Mouse (Mus musculus): ENCODE results near the gene Hist1h2bf.
"Not testable (repeated sequence)": the region's sequence is repeated elsewhere in the genome, so short reads cannot be mapped to it uniquely, and the experiment has no call there.

Hist1h2bf gene

DNA sequence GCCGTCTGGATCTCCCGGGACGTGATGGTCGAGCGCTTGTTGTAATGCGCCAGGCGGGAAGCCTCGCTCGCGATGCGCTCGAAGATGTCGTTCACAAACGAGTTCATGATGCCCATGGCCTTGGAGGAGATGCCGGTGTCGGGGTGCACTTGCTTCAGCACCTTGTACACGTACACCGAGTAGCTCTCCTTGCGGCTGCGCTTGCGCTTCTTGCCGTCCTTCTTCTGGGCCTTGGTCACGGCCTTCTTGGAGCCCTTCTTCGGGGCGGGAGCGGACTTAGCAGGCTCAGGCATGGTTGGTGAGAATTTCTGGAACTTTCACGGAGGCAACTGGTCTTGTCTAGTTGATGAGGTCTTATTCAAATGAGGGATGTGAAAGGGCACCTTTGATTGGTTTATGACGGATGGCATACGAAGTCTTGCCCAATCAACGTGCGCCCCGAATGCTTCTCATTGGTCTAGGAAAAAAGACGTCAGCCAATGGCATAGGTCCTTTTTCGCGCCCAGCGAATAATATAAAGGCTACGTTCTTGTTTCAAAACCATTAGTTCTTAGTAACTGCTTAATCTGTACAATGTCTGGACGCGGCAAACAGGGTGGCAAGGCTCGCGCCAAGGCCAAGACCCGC lies at the start of gene Hist1h2bf, which contains the start of gene Hist1h2ad:
Gene Hist1h2bf (minus strand): TSS at position 299 of the 627 bp plus-strand sequence.
Gene Hist1h2ad (plus strand): TSS at position 484 of the 627 bp plus-strand sequence.
- DNase-seq, result peak; percentile 68

DNA sequence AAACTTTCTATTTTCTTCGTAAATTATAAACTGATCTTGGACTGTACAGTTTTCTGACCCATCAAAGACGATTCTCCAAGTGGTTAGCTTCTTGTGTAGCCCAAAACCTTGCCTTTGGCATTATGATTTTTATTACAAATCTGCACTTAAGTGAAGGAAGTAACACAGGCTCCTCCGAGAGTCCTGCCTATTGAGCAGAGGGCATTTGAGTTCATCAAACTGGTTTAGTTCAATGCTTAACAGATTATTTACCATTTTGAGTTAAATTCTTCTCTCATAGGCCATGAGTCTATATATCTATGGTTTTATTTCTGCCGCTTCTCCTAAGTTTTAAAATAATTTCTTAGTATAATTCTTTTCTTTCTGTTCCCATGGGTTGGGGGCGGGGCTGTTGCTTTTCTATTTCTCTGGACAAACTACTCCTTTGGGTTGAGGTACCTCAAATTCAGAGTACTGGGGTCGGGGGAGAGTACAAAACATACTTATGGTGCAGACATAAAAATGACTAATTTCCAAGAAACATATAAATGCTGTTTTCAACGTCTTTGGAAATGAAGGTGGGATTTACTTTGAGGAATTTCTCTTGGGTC lies 49.0 kb upstream of the Hist1h2bf start:
- no peak for DNase-seq

DNA sequence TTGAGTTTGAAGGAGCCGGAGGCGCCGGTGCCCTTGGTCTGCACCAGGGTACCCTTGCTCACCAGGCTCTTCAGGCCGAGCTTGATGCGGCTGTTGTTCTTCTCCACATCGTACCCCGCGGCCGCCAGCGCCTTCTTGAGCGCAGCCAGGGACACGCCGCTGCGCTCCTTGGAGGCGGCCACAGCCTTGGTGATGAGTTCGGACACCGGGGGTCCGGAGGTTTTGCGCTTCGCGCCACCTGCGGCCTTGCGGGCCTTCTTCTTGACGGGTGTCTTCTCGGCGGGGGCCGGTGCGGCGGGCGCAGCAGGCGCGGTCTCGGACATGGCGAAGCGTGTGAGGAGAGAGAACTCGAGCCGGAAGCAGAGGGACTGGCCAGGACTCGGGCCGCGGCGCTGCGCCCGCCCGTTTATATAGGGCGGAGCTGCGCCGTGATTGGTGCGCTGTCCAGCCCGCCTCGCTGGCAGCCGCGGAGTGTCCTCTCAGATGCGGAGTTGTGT lies 48.2 kb upstream of the Hist1h2bf start, which contains the start of gene Hist1h1e:
Gene Hist1h1e (minus strand): TSS at position 384 of the 497 bp plus-strand sequence.
- peak; percentile 88 for DNase-seq

DNA sequence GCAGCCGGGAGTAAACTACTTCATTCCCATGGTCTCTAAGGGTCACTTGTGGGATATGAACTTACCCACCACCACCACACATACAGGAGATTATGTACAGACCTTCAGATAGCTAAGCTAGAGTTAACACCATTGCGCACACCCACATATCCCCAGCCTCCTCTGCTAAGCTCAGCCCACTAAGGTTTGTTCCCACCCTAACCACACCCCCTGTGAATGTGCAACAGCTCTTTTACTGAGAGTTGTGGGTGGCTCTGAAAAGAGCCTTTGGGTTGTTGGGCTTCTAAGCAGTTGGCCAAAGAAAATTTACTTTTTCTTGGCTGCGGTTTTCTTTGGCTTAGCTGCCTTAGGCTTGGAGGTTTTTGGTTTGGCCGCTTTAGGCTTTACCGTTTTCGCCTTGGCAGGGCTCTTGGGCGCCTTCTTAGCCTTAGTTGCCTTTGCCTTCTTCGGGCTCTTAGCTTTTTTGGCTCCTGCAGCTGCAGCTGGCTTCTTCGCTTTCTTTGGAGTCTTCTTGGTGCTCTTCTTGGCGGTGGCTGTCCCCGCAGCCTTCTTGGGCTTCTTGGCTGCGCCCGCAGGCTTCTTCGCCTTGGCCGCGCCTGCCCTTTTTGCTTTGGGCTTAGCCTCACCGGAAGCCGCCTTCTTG lies 47.7 kb upstream of the Hist1h2bf start:
- peak; percentile 70 for DNase-seq

DNA sequence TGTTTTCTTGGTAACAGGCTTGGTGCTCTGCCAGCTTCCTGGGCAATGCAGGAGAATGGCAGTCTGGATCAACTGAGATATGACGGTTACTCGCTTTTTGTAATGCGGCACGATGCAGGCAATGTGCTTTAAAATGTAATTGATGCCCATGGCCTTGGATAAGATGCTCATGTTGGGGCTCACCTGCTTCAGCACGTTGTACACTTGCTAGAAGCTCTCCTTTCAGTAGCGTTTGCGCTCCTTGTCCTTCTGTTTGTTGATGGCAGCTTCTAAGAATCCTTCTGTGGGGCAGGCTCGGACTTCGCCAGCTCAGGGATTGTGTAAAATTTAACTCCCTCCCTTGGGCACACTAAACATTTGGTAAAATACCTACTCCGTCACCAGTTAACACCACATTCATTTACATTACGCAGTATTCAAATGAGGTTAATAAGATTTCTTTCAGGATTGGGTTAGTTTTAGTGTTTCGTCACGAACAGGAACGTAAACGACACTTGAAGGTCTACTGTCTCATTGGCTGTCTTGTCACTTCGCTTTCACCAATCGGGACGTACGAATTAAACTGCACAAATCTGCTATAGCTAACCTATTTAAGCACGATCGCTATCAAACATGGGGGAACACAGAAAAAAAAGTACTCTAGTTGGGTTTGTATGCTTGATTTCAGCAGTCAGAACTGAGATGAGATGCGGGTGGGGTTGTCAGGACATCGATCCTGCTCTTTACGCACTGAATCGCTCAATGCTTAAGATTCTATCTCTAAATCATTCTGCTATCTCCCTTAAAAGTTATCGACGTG lies 46.9 kb upstream of the Hist1h2bf start, which contains the start of gene Hist1h2be:
Gene Hist1h2be (minus strand): TSS at position 392 of the 799 bp plus-strand sequence.
- DNase-seq, result peak; percentile 76

DNA sequence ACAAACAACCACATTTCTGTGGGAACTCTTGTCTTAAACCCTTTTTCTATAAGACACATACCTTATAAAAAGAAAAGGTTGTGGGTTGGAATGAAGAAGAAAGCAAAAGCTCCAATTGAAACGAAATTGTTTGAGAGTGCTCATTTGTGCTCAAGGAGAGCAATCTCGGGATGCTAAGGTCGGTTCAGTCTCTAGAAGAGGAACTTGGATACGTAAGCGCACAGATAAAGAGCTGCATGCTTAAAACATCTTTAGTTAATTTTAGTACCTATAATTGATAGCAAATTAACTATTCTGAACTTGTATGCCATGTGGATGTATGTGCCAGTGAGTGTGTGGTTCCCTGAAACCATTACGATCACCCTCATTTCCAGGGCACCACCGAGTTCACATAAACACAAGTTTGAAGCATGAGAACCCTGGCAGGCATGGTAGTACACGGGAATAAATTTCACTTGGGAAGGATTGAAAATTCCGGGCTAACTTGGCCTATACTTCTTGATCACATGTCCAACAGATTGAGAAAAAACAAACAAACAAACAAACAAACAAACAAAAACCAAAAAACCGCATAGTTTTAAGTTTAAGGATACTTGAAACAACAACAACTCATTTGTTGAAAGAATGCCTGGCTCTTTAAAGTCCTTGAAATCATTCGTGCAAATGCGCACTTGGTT lies 46.2 kb upstream of the Hist1h2bf start:
- no peak for DNase-seq

DNA sequence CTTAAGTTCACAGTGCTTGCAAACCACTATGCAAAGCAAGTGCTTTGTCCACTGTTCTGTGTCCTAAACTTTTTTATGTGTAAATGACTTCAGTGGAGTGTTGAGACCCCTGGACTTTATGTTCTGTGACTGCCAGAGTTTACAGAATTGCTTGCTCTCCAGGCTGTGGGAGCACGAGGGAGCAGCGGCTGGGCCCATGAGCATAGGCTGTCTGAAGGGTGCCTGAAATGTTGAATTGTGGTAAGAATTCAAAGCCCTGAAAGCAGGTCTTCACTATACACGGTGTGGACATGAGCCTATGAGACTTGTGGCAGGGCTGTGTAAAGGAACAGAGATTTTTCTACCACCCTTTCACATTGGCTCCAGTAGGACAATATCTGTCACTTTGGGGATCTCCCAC lies 37.6 kb upstream of the Hist1h2bf start:
- no peak for DNase-seq

DNA sequence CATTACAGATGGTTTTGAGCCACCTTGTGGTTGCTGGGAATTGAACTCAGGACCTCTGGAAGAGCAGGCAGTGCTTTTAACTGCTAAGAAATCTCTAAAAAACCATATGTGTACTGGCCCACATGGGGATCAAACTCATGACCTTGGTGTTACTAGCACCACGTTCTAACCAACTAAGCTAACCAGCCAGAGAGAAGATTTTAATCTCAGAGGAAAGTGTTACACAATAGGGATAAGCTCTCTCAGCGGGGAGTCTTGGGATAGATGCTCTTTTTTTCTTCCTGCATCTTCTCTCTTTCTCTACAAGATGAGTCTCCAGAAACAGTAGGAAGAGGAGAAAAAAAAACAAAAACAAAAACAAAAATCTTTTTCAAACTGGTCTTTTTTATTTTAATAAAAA lies 36.4 kb upstream of the Hist1h2bf start:
- no peak for DNase-seq

DNA sequence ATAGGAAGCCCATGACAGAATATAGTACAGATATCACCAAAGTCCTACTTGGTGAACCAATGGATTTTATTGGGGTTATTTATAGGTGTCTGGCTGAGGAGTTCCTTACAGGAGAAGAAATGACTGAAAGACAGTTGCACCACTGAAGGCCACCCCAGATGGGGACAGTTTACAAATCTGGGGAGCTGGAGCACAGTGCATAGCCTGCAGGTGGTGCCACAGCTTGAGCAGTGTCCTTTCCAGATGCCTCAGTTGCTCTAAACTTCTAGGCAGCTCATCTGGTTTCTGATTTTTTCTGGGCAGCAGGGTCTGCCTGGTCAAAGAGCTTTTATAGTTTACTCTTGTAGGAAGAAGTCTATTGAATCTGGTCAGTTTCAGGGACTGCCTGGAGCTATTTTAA lies 35.8 kb upstream of the Hist1h2bf start:
- DNase-seq, result no peak

DNA sequence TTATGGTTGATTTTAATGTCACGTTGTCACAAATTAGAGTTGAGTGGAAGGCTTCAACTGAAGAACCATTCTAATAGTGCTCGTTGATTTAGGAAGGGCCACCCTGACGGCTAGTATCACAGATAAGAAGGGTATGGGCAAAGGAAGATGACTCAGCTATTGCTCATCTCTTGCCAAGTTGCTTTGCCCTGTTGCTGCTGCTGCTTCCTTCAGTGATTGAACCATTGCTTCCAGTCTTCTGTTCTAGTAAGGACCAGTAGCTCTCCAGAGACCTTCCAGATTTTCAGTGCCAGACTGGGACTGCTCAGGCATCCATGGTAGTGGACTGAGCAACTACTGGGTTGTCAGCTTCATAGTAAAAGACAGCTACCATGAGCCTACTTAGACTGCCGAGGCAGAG lies 35.2 kb upstream of the Hist1h2bf start:
- no peak for DNase-seq

DNA sequence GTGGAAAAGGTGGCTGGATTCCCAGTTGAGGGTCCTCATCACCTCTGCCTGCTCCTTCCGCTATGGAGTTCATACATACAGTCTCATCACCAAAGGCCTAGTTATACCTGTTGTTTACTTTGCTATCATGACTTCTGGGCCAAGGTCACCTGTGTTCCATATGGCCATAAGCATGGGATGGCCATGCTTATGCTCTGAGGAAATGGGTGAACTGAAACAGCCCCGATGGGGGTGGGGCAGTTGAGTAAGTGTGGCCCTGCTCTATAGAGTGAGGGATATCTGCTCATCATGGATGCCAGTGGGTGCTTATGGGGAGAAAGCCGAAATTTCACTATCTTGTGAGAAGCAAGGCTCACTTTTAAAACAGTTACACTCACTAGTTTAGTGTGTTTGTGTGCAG lies 31.1 kb upstream of the Hist1h2bf start:
- DNase-seq, result no peak

DNA sequence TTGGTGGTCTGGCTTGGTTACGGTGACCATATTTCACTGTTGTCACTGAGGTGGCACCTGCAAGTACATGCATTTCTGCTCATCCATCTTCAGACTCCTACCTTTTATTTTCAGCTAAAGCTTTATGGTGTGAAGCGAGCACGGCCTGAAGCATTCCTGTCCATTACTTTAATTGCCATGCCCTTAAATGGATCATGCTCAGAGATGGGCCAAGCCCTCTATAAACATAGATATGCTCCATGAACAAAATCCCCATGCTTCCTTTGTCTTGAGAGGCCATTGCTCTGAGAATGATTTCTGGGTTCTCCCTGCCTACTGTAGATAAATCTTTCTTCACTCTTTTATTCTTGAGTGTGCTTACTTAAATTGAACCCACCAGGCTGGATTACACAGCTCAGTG lies 30.5 kb upstream of the Hist1h2bf start:
- no peak for DNase-seq

DNA sequence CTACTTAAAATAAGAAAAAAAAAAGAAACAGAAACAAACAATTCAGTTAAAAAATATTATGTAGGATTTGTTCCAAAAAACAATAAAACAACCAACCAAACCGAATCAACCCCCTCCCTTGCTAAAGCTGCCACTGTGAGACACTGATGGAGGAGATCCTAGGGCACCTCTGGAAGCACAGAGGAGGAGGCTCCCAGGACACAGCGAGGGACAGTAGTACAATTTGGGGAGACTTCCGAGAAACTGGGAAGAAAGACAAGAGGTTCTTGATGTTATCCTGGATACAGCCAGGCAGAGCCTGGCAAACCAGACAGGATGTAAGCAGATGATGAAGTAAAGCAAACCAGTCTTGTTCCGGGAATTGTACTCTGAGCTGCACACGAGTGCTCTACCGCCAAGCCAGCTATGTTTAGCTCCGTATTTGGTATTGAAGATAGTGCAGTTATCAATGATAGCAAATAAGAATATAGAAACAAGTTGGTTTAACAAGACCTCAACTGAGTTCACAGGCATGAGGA lies 29.2 kb upstream of the Hist1h2bf start:
- no peak for DNase-seq

DNA sequence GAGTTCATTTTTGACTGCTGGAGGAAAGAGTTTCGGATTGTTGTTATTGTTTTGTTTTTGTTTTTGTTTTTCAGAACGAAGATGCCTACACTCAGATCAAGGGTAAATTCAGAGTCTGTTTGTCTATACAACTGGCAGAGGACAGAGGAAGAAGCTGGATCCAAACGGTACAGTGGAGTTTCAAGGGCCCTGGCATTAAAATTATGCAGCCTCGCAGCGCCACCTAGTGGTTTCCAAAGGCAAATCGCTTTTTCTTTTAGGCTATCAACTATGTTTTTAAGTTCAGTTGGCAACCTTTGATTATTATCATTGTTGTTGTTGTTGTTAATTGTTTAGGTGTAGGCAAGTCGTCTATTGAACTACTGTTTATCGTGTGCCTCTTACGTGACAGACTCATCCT lies 24.0 kb upstream of the Hist1h2bf start:
- DNase-seq, result peak; percentile 74

DNA sequence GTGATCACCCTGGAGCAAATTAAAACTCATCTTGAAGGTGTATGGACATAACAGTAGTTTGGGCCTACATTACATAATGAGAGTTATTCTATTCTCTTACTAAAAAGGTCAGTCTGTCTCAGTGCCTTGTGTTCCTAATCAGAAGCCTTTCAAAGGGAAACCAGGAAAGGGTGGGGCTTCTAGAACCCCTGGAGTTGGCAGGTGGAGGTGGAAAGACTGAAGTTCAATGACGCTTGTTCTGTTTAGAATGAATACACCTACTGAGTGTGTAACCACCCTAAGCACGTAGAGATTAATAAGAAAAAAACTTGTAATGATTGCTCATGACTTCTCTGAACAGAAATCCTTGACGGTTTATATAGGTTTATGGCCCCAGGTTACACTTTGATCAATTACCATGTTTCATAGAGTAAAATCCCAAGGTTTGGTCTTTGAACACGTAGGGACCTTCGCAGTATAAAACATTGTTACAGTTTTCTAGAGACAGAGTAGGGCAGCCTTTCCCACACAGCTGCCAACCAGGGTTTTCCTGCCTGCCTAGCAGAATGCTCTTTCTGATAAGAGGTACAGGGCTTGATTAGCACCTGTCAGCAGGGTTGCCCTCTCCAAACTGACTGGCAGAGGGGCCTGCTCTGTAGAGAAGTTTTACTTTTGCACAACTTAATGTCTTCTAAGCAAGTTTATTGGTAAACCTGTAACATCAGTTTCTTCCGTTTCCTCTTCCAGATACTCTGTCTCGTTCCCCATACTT lies 21.8 kb upstream of the Hist1h2bf start:
- no peak for DNase-seq

DNA sequence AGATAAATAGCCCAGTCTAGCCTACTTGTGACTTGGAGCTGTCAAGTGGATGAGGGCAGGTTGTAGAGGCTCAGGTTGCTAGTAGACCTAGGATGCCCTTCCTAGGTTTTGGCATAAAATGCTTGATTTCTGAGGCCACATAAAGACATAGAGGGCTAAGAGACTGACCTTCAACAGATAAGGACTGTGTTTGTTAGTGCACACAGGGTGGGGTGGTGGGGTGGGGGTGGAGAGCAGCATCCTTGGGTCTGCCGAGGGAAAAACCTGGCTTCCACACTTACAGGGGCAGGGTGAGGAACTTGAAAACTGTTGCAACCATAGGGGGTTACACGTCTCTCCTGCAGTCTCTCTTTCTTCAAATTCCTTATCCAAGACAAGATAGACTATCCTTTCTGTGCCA lies 21.2 kb upstream of the Hist1h2bf start:
- no peak for DNase-seq

DNA sequence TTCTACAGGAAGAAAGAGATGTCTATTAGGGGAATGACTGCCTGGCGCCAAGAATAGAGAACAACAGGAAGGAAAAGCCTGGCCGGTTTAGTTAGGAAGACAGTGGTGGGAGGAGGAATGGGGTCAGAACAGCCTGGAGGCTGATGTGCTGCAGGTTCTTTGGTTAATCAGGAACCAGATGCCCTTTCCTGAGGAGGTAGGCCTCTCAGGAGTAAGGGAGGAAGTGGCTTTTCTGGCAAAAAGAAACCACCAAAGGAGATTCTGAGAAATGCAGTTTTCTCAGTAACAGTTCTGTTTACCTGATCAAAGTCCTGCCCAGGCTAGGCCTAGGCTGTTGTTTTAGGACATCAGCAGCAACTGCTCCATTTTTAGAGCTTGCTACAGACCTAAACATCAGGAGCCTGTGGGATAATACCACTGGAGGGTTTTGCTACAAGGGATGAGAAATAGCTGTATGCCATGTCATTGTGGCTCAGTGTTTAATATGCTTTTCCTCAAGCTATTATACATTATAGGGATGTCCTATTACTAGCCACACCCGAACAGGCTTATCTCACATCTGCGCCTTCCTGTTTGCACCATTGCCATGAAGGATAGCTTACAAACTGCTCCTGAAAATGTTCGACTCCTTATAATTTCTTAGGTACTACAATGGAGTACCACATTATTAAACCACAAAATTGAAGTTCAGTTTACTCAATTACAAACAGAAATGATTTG lies 19.2 kb upstream of the Hist1h2bf start:
- DNase-seq, result no peak

DNA sequence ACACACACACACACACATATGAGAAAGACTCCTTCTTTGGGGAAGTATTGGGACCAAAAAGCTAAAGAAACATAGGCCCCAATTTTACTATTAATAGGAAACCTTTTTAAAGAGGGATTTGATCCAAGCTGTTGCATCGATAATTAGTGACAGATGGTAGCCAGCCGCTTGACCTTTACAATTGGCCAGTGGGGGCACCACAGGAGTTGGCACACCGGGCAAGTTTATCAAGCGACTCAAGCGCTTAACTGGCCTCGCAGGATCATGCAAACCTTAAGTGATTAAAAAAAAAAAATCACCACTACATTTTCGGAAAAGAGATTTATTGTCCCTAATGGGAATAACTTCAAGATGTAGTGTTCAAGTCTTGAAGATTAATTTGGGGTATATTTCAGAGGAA lies 18.6 kb upstream of the Hist1h2bf start:
- DNase-seq, result no peak

DNA sequence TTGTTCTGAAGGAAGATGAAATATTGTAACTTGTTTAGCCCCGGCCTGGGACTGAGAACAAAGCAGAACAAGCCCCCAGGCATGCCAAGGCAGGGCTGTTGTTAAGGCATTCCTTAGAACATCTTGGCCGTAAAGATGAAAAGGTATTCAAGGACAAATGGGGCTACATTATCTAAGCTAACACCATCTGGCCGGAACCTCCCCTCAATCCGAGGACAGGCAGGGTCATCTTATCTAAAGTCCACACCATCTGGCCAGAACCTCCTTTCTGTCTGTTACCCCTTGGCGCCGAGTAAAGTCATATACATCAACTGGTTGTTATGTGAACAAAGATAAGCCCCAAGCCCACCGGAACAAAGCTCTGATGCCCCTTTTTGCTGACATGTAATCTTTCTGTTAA lies 17.9 kb upstream of the Hist1h2bf start:
- not testable (repeated sequence) for DNase-seq

DNA sequence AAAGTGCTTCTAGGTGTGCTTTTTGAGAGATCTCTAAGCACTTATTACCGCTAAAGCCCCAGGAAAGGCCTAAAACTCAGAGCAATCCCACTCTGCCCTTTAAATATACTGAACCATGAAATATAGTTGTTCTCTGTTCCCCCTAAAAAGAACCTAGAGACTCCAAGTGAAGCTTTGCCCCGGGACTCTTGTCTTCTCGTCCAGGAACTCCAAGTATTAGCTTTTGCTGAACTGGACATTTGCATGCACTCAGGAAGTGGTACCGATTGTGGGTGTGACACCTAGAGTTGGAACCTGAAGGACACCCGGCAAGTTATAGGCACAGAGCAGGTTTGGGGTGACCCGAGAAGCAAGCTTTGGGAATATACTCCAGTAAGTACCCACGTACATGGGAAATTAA lies 17.2 kb upstream of the Hist1h2bf start:
- DNase-seq, result no peak

DNA sequence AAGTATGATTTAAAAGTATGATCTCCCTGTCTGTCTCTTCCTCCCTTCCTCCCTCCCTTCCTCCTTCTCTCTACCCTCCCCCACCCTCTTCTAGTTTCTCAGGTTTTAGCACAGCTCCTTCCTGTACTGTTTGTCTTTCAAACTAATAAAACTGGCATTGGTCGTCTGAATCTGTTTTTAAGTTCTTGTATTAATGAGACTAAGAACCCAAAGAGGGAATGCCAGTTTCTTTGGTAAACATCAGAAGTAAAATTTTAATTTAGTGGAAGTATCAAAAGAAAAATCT lies 12.9 kb upstream of the Hist1h2bf start:
- DNase-seq, result no peak
